Mouse (Mus musculus) hindbrain, embryonic 12.5 days (tissue): ENCODE results near the gene Tecta. TPM values are rescaled to one million over a fixed set of nuclear protein-coding genes. Genes with fewer than 3 reads are reported as not detected.

ENCODE experiments used
- ATAC-seq: fragments of 200-750 bp; cut with Nextera tagmentation; 2 replicates; pipeline ENCODE4 v1.8.0; 2017; ENCODE audit warnings: moderate TSS enrichment; ENCODE audit not compliant: low FRiP score
- H3K27ac ChIP-seq: fragments of 300-500 bp; sonication (generic); 2 replicates; pipeline ENCODE4 v1.5.1; 2016; ENCODE audit warnings: mild to moderate bottlenecking
- H3K27me3 ChIP-seq: fragments of 300-500 bp; sonication (generic); 2 replicates; pipeline ENCODE4 v1.6.1; 2016; ENCODE audit warnings: mild to moderate bottlenecking
- H3K36me3 ChIP-seq: fragments of 300-500 bp; sonication (generic); 2 replicates; pipeline ENCODE4 v1.6.1; 2016; ENCODE audit warnings: mild to moderate bottlenecking
- H3K4me1 ChIP-seq: fragments of 300-500 bp; sonication (generic); 2 replicates; pipeline ENCODE4 v1.6.1; 2016
- H3K4me2 ChIP-seq: fragments of 300-500 bp; sonication (generic); replicated peaks from 2 replicates; pipeline ENCODE4 v1.6.1; 2016; ENCODE audit warnings: mild to moderate bottlenecking
- H3K4me3 ChIP-seq: fragments of 300-500 bp; sonication (generic); 2 replicates; pipeline ENCODE4 v1.5.1; 2016; ENCODE audit warnings: mild to moderate bottlenecking
- H3K9ac ChIP-seq: fragments of 300-500 bp; sonication (generic); 2 replicates; pipeline ENCODE4 v1.6.1; 2016; ENCODE audit warnings: mild to moderate bottlenecking, moderate library complexity
- H3K9me3 ChIP-seq: fragments of 300-500 bp; sonication (generic); replicated peaks from 2 replicates; pipeline ENCODE4 v1.6.1; 2016; ENCODE audit warnings: mild to moderate bottlenecking
- WGBS: fragments of 180-500 bp; shearing (Covaris S2); methylation state at CpG from one replicate; pipeline ENCODE4 v1.1.7; 2016; 5-methylcytosine and 5-hydroxymethylcytosine counted together
- polyA plus RNA-seq: library from polyadenylated mRNA; unstranded; fragments of >200 nt; fragmentation: Nextera tagmentation; extraction: Ambion mirVana; gene quantifications from 2 replicates; pipeline ENCODE4 v1.2.1, GENCODE M21; 2016

Tecta gene
- polyA plus RNA-seq, 1 experiment from 2014 or later: 1.8 TPM

GRCm38 (mm10) chr9:42314959-42315358, 84.8 kb downstream of the Tecta start:
- ATAC-seq: no peak
- H3K27me3 ChIP-seq: no peaks in the 10 kb centered on the region
- 62% methylated on average over 4 of the region's 4 CpGs for WGBS
- H3K27ac ChIP-seq: no peak overlapping the region
- H3K4me2 ChIP-seq: no peak overlapping the region
- H3K4me3 ChIP-seq: no peak overlapping the region
- no peaks in the 10 kb centered on the region for H3K36me3 ChIP-seq
- no peaks in the 10 kb centered on the region for H3K4me1 ChIP-seq
- H3K9me3 ChIP-seq: no peaks in the 10 kb centered on the region
- no peak overlapping the region for H3K9ac ChIP-seq

- Histone ChIP-seq H3K4me2 (no peak overlapping the region), H3K9me3 (no peaks in the 10 kb centered on the region), H3K9ac (no peak overlapping the region), H3K4me1 (no peaks in the 10 kb centered on the region), H3K27ac (no peak overlapping the region), H3K4me3 (no peak overlapping the region), H3K27me3 (no peaks in the 10 kb centered on the region), H3K36me3 (no peaks in the 10 kb centered on the region)
- 87% methylated on average over 6 of the region's 6 CpGs for WGBS
- no peak for ATAC-seq
These were observed 85.3 kb downstream of the Tecta start for GRCm38 (mm10) chr9:42314388-42314787.

GRCm38 (mm10) chr9:42313872-42314271, 85.9 kb downstream of the Tecta start:
- H3K4me3 ChIP-seq: no peak overlapping the region
- no peaks in the 10 kb centered on the region for H3K36me3 ChIP-seq
- no peaks in the 10 kb centered on the region for H3K4me1 ChIP-seq
- no peak overlapping the region for H3K4me2 ChIP-seq
- no peaks in the 10 kb centered on the region for H3K9me3 ChIP-seq
- 24% methylated on average over 3 of the region's 3 CpGs for WGBS
- ATAC-seq: no peak
- H3K27ac ChIP-seq: no peak overlapping the region
- H3K9ac ChIP-seq: no peak overlapping the region
- H3K27me3 ChIP-seq: no peaks in the 10 kb centered on the region

- Histone ChIP-seq H3K27ac (no peak overlapping the region), H3K27me3 (no peaks in the 10 kb centered on the region), H3K36me3 (no peaks in the 10 kb centered on the region), H3K9ac (no peak overlapping the region), H3K4me2 (no peak overlapping the region), H3K4me3 (no peak overlapping the region), H3K4me1 (no peaks in the 10 kb centered on the region), H3K9me3 (no peaks in the 10 kb centered on the region)
- 92% methylated on average over 3 of the region's 3 CpGs for WGBS
- no peak for ATAC-seq
These were observed 88.4 kb downstream of the Tecta start for GRCm38 (mm10) chr9:42311311-42311710.

GRCm38 (mm10) chr9:42303894-42304293, 95.8 kb downstream of the Tecta start:
- Histone ChIP-seq H3K27ac (no peak overlapping the region), H3K9ac (no peak overlapping the region)
- no peak for ATAC-seq

GRCm38 (mm10) chr9:42301082-42301633, 98.6 kb downstream of the Tecta start:
- no peak for ATAC-seq
- Histone ChIP-seq H3K4me1 (no peaks in the 10 kb centered on the region), H3K27me3 (no peaks in the 10 kb centered on the region), H3K9ac (no peak overlapping the region), H3K27ac (no peak overlapping the region), H3K36me3 (no peaks in the 10 kb centered on the region), H3K4me2 (no peak overlapping the region), H3K9me3 (no peaks in the 10 kb centered on the region), H3K4me3 (no peak overlapping the region)
- 69% methylated on average over 6 of the region's 6 CpGs for WGBS

More at GRCm38 (mm10) chr9:42303894-42304293, 95.8 kb downstream of the Tecta start:
- Histone ChIP-seq H3K4me2 (no peak overlapping the region), H3K9me3 (no peaks in the 10 kb centered on the region), H3K4me1 (no peaks in the 10 kb centered on the region), H3K27me3 (no peaks in the 10 kb centered on the region), H3K4me3 (no peak overlapping the region), H3K36me3 (no peaks in the 10 kb centered on the region)
- WGBS: 96% methylated on average over 4 of the region's 4 CpGs

- Histone ChIP-seq H3K36me3 (no peaks in the 10 kb centered on the region), H3K4me3 (no peak overlapping the region)
- WGBS: 94% methylated on average over 10 of the region's 10 CpGs
These were observed 103.3 kb downstream of the Tecta start for GRCm38 (mm10) chr9:42296297-42296922.

GRCm38 (mm10) chr9:42294131-42294530, 105.6 kb downstream of the Tecta start:
- H3K27ac ChIP-seq: no peak overlapping the region
- H3K27me3 ChIP-seq: no peaks in the 10 kb centered on the region
- no peak overlapping the region for H3K9ac ChIP-seq
- no peak for ATAC-seq
- H3K4me1 ChIP-seq: no peaks in the 10 kb centered on the region
- H3K4me2 ChIP-seq: no peak overlapping the region
- 77% methylated on average over 2 of the region's 2 CpGs for WGBS
- H3K36me3 ChIP-seq: no peaks in the 10 kb centered on the region
- H3K4me3 ChIP-seq: no peak overlapping the region
- no peaks in the 10 kb centered on the region for H3K9me3 ChIP-seq

More at GRCm38 (mm10) chr9:42296297-42296922, 103.3 kb downstream of the Tecta start:
- no peaks in the 10 kb centered on the region for H3K27me3 ChIP-seq
- no peaks in the 10 kb centered on the region for H3K4me1 ChIP-seq
- ATAC-seq: no peak
- no peak overlapping the region for H3K4me2 ChIP-seq
- no peak overlapping the region for H3K9ac ChIP-seq
- H3K27ac ChIP-seq: no peak overlapping the region
- H3K9me3 ChIP-seq: no peaks in the 10 kb centered on the region

GRCm38 (mm10) chr9:42293596-42293995, 106.1 kb downstream of the Tecta start:
- ATAC-seq: no peak
- WGBS: 83% methylated on average over 3 of the region's 3 CpGs
- H3K36me3 ChIP-seq: no peaks in the 10 kb centered on the region
- H3K9ac ChIP-seq: no peak overlapping the region
- H3K4me2 ChIP-seq: no peak overlapping the region
- no peaks in the 10 kb centered on the region for H3K27me3 ChIP-seq
- no peaks in the 10 kb centered on the region for H3K4me1 ChIP-seq
- no peaks in the 10 kb centered on the region for H3K9me3 ChIP-seq
- H3K4me3 ChIP-seq: no peak overlapping the region
- no peak overlapping the region for H3K27ac ChIP-seq

GRCm38 (mm10) chr9:42293051-42293450, 106.7 kb downstream of the Tecta start:
- H3K4me2 ChIP-seq: no peak overlapping the region
- H3K9ac ChIP-seq: no peak overlapping the region
- no peaks in the 10 kb centered on the region for H3K4me1 ChIP-seq
- no peak overlapping the region for H3K4me3 ChIP-seq
- no peaks in the 10 kb centered on the region for H3K27me3 ChIP-seq
- 39% methylated on average over 7 of the region's 7 CpGs for whole genome bisulfite sequencing
- peak overlapping the region; percentile 44; the same call in 1 of the 2 replicates for H3K27ac ChIP-seq
- ATAC-seq: no peak
- no peaks in the 10 kb centered on the region for H3K36me3 ChIP-seq
- no peaks in the 10 kb centered on the region for H3K9me3 ChIP-seq

- ATAC-seq: no peak
- no peaks in the 10 kb centered on the region for H3K36me3 ChIP-seq
- WGBS: 74% methylated on average over 4 of the region's 4 CpGs
- no peaks in the 10 kb centered on the region for H3K9me3 ChIP-seq
- no peak overlapping the region for H3K4me3 ChIP-seq
- no peaks in the 10 kb centered on the region for H3K27me3 ChIP-seq
- H3K4me2 ChIP-seq: no peak overlapping the region
- H3K4me1 ChIP-seq: no peaks in the 10 kb centered on the region
- H3K9ac ChIP-seq: no peak overlapping the region
- H3K27ac ChIP-seq: no peak overlapping the region
These were observed 120.1 kb downstream of the Tecta start for GRCm38 (mm10) chr9:42279676-42280075.
